Mouse (Mus musculus) megakaryocyte, embryonic 14.5 days (primary cell): Measurements from ENCODE around the gene Gab1.

Experiments
- FLI1 ChIP-seq: IDR thresholded peaks from 2 replicates; pipeline ENCODE4 v1.6.1; 2012; ENCODE audit warnings: low read length, inconsistent platforms, mixed read lengths
- GATA1 ChIP-seq: IDR thresholded peaks from 3 replicates; pipeline ENCODE4 v1.6.1; 2012; ENCODE audit warnings: mixed read lengths, low read length, inconsistent platforms, borderline replicate concordance

DNA sequence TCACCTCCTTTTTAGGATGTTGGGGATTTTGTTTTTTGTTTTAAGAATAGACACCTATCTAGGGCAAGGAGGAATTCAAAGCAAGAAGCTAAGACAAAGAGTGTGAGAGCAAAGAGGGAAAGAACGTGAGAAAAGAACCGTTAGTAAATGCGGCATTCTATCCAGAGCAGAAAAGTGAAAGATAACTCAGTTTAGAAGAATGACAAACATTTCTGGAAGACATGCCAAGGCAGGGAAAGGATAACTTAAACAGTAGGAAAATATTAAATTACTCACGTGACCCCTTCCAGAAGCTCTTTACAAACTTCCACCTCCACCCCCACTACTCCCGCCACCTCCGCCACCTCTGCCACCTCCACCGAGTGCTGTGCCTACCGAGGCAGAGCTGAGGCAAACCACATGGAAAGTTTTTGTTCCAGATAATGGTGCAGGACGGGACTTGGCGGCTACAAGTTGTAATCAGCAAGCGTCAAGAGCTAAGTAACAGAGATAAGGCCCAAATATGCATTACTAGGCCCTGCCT, 11.5 kb downstream of the Gab1 start:
- no peak for TF ChIP-seq GATA1
- TF ChIP-seq FLI1, result no peak
